Mouse (Mus musculus) cerebellum, postnatal 36 days (tissue): ENCODE results near the gene Gm8374.
"Not testable (repeated sequence)": the region's sequence is repeated elsewhere in the genome, so short reads cannot be mapped to it uniquely, and the experiment has no call there.

Experiments
- DNase-seq, 2 experiments: peaks; one replicate each; pipeline ENCODE4 v3.0.0; 2021 to 2022; ENCODE audit warnings: mixed read lengths in 2 of 2

The Gm8374 gene

GRCm38 (mm10) chr14:7365034-7365433, at the start of gene Gm8374:
Gene Gm8374 (minus strand): TSS chr14:7365134.
- not testable (repeated sequence) for DNase-seq

GRCm38 (mm10) chr14:7332295-7332694, 32.6 kb downstream of the Gm8374 start, which contains the start of gene Gm5797:
Gene Gm5797 (minus strand): TSS chr14:7332395.
- DNase-seq = not testable (repeated sequence)

GRCm38 (mm10) chr14:7315093-7315492, 49.8 kb downstream of the Gm8374 start:
- DNase-seq = peak in 1 of 2 experiments; percentile 2

GRCm38 (mm10) chr14:7314661-7315060, 50.3 kb downstream of the Gm8374 start, which contains the start of gene Gm3739:
Gene Gm3739 (minus strand): TSS chr14:7315049.
- peak in 1 of 2 experiments; percentile 3 for DNase-seq
